Mouse (Mus musculus): ENCODE measurements around the gene Lrrc4c.

- TF ChIP-seq CTCF (conservative IDR thresholded peaks at IDR 0.05 in 1 of 2, IDR thresholded peaks at IDR 0.05 in 1 of 2; ENCODE audit: low read depth in 2 of 2, low read length in 2 of 2), result no peak
- no peak for TF ChIP-seq EP300 (IDR thresholded peaks at IDR 0.05; ENCODE audit: low read length)
These were observed 229.2 kb downstream of the Lrrc4c start for GRCm38 (mm10) chr2:96547171-96547570.

Measured in CH12.LX (cell line).